Mouse (Mus musculus): ENCODE results near the gene 1700013F07Rik.
"Not testable (repeated sequence)": the region's sequence is repeated elsewhere in the genome, so short reads cannot be mapped to it uniquely, and the experiment has no call there.

1700013F07Rik gene

GRCm38 (mm10) chr3:108554587-108555312 lies 20.8 kb downstream of the 1700013F07Rik start:
- DNase-seq: peak; percentile 88

DNA sequence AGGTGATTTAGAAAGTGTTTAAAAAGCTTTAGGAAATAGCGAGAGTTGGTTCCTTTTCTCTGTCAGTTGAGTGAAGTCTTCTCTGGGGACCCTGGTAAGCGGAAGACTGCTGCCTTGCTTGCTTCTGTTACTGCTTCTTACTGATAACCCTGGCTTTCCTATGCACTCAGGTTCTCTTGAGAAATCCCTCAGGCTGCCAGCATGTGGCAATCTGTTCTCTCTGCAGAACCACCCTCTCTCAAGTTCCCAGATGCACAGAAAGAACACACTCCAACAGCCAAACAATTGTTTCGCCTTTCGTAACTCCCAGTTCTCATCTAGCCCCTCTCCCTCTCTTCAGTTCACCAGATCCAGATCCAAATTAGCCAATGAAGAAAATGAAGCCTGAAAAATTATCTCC lies 23.9 kb downstream of the 1700013F07Rik start:
- no peak for DNase-seq

DNA sequence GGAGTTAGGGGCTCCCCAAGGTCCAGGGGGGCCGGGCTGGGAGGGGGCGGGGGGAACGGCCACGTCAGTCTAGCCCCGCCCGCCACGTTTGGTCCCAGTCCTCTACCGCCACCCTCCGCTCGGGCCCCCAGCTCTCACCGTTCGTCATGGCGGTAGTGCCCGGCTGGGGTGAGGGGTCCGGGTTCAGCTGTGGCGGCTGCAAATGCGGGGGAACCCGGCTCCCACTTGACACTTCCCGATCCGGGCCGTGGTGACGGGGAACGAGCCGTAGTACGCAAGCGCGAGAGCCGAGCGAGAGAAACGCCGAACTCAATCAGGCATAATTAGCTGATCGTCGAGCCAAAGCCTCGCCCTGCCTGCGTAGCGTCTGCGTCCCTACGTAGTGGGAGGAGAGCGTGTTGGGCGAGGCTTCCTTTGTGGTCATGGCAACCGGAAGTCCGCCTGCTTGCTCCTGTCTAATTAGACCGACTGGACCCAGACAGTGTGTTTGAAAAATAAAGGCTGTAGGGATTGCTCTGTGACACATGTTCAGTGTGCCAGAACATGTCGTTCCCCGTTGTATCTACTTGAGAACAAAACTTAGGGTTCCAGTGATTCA lies 28.3 kb downstream of the 1700013F07Rik start, which contains the start of gene Tmem167b:
Gene Tmem167b, minus strand, starts transcription at position 334 of the 598 bp plus-strand sequence.
- peak; percentile 96 for DNase-seq

DNA sequence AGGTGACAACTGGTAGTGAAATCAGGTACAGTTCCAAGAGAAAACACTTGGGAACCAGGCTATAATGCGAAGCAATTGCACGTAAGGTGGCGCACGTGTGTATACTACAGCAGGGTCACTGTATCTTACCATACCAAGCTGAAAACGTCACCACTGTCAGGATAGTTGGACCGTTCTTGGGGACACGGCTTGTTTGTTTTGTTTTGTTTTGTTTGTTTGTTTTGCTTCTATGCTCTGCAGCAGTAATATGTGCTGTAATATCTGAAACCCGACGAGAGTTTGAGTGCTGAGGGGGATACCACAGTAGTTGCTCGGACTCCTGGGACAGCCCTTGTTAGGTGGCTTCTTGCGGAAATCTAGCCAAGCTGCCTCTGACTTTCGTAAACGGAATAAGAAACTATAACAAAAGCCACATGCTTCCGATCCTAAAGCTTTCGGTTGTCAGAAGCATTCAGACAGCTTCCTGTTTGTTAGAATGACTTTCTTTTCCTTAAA lies 28.9 kb downstream of the 1700013F07Rik start:
- DNase-seq: no peak

DNA sequence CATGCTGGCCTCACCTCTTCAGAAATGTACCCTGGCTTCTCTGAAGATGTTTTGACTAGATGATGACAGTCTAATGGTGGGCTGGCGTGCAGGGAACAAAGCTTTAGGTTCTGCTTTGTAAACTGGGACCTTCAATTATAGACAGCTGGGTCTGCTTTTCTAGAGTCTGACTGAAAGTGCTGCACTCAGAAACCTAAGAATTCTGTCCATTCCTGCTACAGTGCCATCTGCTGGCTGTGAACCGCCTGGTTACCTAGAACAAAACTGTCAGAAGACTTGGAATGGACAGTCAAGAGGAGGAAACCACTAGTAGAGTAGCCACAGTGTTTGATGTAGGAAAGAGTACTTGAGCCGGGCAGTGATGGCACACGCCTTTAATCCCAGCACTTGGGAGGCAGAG lies 29.4 kb downstream of the 1700013F07Rik start:
- peak; percentile 71 for DNase-seq

DNA sequence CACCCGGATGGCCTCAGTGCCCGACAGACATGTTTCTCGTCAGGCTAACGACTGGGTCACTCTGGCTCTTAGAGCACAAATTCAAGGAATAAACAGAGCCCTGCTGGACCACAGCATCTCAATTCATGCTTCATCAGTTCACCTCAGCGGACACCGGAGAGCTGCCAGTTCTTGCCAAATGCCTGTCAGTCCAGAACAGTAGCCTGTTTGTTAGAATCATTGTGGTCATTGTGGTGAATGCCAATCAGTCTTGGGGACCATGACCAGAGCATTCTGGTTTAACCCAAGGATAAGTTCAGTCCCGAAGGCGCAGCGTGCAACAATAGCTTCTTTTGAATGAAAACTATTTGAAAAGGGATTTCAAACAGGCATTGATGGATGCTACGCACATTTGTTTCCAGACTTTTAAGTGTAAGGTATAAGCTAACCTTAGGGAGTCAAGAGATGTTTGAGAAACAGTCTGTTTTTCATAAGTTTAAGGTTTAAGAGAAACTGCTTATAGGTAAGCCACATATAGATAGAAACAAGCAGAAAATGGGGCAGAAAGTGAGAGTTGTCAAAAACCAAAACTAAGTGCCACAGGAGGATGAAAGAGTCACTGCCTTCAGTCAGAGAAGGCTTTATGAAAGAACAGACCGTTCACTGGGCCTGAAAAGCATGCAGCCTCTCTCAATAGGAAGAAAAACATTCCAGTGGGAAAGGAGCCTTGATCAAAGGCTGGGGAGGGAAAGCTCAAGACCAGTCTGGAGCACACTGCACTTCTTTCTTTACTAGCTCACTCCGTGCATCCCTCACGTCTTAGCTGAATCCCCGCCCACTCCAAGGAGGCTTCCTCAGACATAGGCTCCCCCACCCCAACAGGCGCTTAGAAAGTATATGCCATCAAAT lies 34.3 kb downstream of the 1700013F07Rik start:
- no peak for DNase-seq

GRCm38 (mm10) chr3:108569636-108570035 lies 35.7 kb downstream of the 1700013F07Rik start:
- not testable (repeated sequence) for DNase-seq

DNA sequence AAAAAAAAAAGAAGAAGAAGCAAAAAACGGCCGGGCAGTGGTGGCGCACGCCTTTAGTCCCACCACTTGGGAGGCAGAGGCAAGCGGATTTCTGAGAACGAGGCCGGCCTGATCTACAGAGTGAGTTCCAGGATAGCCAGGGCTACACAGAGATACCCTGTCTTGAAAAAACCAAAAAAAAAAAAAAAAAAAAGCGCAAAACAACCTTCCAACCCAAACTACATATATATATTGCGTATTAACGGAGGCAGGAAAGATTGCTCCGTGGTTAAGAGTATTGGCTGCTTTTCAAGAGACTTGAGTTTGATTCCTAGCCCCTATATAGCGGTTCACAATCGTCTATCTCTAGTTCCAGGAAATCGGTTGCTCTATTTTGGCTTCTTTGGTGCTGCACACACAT lies 36.9 kb downstream of the 1700013F07Rik start:
- DNase-seq: no peak

DNA sequence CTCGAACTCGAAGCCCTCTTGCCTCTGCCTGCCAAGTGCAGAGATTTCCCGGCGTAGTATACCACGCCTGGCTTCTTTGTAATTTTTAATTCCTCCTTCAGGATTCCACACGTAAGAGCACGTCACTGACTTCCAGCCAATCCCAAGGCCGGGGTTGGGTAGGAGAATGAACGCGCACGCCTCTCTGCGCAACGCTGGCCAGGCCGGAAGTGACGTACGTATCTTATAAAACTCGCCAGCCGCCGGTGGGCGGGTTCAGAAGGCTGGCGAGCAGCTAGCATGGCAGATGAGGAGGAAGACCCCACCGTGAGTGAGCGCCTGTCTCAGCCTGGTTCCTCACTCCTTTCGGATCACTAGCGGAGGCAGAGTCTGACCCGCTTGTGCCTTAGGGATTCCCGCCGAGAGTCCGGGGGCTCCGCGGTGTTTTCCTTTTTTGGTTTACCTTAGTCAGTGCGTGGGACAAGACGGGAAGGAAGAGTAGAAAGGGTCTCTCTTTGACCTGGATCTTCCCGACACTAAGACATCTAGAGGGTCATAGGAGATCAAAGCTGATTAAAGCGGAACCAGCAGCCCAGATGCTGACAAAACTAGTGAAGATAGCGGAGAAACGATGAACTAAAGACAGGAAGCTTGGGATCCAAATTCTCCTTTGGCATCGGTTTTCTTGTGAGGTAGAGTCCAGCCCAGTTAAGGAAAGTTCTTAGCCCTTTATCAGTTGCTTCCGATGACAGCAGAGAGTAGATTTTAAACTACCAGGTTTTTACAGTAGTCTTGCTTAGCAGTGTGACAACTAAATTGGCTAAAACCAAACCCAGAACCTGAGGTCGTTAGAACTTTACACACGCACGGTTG lies 37.7 kb downstream of the 1700013F07Rik start, which contains the start of gene Taf13:
Gene Taf13, plus strand, starts transcription at position 256 of the 852 bp plus-strand sequence.
- peak; percentile 95 for DNase-seq

DNA sequence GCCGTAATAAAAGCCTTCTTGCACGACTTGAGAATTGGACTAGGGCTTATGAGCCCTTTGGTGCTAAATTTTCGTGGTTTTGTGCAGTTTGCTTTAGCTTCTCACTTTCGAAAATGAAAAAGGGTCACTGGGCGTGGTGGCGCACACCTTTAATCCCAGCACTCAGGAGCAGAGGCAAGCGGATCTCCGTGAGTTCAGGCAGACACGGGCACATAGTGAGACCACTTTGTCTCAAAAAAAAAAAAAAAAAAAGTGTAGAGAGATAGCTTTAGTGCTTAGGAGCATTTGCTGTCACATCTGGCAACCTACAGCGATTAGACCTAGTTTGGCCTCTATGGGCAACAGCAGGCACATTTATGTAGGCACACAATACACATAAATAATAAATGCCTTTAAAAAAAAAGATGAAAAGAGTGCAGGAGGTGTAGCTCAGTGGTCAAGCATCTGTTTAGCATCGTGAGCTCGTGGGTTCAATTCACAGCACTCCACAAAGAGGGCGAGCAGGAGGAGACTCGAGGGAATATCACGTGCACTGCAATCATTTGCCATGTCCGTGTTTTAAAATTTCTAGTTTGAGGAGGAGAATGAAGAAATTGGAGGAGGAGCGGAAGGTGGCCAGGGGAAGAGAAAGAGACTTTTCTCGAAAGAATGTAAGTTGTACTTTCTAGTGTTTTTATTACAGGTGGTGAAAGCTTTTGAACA lies 38.5 kb downstream of the 1700013F07Rik start:
- no peak for DNase-seq

GRCm38 (mm10) chr3:108574018-108574417 lies 40.1 kb downstream of the 1700013F07Rik start:
- DNase-seq: no peak

GRCm38 (mm10) chr3:108584580-108584979 lies 50.6 kb downstream of the 1700013F07Rik start:
- no peak for DNase-seq

DNA sequence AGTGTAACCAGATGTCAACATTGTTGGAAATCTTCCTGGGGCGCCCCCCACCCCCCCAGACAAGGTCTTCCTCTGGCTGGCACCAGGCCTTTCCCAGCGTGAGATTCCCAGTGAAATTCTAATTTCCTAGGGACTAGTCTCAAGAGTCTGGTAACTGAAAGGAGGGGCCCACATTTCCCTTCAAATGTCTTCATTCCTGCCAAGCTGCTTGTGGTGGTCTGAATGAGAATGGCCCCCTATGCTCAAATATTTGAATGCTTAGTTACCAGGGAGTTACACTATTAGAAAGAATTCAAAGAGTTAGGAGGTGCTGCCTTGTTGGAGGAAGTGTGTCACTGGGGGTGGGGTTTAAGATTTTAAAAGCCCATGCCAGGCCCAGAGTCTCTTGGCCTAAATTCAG lies 54.5 kb downstream of the 1700013F07Rik start:
- no peak for DNase-seq

DNA sequence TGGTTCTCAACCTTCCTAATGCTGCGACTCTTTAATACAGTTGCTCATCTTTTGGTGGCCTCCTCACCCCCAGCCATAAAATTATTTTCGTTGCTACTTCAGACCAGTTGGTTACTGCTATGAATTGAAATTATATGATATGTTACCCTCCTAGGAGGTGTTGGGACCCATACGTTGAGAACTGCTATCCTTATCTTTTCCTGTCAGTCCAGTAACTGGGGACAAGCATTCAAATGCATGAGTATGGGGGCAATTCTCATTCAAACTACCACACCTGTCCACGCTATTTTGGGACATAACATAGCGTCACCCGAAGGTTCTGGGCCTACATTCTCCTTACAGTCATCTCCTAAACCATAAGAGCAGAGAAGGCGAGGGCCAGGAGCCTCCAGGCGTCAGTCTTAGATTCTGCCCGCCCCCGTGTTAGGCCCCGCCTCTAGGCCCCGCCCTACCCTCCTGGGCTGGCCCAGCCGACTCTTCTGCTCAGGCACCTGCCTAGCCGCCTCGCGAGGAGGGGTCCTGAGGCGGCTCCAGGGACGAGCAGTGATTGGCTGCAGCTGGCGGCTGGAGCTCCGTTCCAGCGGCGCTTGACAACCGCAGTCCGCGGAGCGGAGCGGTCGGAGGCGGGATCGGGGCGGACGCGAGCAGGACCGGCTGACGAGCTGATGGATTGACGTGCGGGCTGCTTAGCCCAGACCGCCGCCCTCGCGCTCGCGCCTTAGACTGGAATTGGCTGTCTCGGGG lies 57.0 kb downstream of the 1700013F07Rik start, which contains the start of gene Wdr47:
Gene Wdr47, plus strand, starts transcription at position 494 of the 744 bp plus-strand sequence.
- DNase-seq: peak; percentile 91

DNA sequence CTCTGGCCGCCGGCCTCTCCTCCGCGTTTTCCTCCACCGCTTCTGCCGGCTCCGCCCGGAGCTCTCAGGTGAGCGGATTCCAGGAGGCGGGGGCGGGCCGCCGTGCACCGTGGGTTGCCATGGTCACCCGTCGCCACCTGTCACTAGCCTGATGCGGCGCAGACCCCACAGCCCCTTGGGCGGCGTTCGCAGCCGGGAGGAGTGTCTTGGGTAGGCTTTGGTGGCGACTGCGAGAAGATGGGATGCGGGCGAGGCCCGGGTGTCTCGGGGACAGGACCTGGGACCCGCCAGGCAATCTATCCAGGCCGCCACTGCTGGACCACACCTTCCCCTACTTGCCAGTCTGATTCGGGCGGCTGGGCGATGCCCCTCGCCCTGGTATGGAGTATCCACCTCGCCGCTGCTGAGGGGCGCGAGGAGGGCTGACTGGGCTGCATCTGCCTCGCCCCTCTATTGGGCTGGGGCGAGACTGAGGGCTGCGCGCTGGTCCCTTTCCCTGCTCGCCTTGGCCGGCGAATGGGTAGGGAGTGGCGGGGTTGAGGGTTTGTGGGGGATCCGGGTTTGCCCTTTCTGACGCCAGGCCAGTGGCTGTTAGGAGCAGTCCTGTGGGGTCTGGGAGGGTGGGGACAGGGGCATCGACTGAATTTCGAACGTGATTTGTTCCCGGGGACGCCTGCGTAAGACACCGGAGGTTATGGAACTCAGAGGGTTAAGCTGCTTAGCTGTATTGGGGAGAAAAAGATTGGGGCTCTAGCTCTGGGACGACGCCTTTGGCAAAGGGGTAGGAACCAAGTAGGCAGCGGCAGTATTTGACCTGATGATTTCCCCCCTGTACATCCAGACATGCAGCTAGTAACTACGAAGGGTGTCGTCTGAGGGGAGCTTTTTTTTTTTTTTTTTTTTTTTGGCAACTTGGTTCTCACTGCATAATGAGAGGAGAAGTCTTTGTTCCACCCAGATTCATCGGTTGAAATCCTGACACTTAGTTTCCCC lies 57.9 kb downstream of the 1700013F07Rik start:
- DNase-seq: no peak
